Mouse (Mus musculus) G1E (cell line): ENCODE results near the gene Mafg.

ENCODE experiments used
- CTCF ChIP-seq: IDR thresholded peaks from 2 replicates; pipeline ENCODE4 v1.5.1; 2012; ENCODE audit warnings: low read depth, low read length, inconsistent platforms, mixed read lengths
- GATA1 ChIP-seq: IDR thresholded peaks from 2 replicates; pipeline ENCODE4 v1.6.1; 2012; ENCODE audit warnings: borderline replicate concordance, low read length, inconsistent platforms, mixed read lengths
- POLR2AphosphoS5 ChIP-seq: IDR thresholded peaks from 2 replicates; pipeline ENCODE4 v1.6.1; 2012; ENCODE audit warnings: low read depth, low read length, inconsistent platforms; ENCODE audit not compliant: insufficient replicate concordance
- TAL1 ChIP-seq: conservative IDR thresholded peaks from 2 replicates; pipeline ENCODE4 v1.6.1; 2012; ENCODE audit warnings: low read depth, low read length, inconsistent platforms, mixed read lengths

DNA sequence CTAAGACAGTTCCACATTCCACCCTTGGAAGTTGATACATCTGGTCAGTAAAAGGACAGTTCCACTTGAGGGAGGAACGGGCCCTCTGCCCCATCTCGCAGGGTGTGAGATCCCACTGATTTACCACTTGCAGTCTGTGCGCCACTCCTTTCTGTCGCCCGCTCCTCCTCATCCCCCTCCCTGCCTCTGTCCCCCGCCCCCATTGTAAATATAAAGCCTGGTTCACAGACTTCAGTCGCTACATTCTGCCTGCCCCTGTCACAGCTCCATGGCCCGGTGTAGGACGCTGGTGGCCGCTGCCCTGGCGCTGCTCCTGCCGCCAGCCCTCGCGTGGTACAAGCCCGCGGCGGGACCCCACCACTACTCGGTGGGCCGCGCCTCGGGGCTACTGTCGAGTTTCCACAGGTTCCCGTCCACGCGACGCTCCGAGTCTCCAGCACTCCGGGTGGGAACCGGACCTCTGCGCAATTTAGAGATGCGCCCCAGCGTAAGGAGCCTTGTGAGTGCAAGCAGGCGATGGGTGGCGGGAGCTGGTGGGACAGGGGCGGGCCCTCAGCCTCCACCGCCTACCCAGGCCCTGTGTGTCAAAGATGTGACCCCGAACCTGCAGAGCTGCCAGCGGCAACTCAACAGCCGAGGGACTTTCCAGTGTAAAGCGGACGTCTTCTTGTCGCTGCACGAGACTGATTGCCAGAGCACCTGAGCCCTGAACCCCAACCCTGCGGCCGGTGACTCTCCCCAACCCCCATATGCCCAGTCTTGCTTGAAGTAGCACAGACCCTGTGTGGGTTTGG is 25.0 kb downstream of the Mafg start, which contains the start of gene Npb:
- TF ChIP-seq CTCF (no peak), POLR2AphosphoS5 (no peak), GATA1 (no peak), TAL1 (no peak)
